Mouse (Mus musculus) ES-Bruce4 (cell line): ENCODE data around the gene Ccdc155. TPM values are rescaled to one million over a fixed set of nuclear protein-coding genes. Genes with fewer than 3 reads are reported as not detected.

Source experiments
- H3K27ac ChIP-seq: 2 replicates; pipeline ENCODE4 v1.5.1; 2012; ENCODE audit warnings: low read length, inconsistent platforms; ENCODE audit not compliant: insufficient read depth
- H3K27me3 ChIP-seq: 2 replicates; pipeline ENCODE4 v1.6.1; 2012; ENCODE audit warnings: mild to moderate bottlenecking, low read length, inconsistent platforms; ENCODE audit not compliant: control insufficient read depth, poor library complexity, insufficient read depth, severe bottlenecking
- H3K36me3 ChIP-seq: 2 replicates; pipeline ENCODE4 v1.6.1; 2012; ENCODE audit warnings: inconsistent platforms, mild to moderate bottlenecking, low read length, moderate library complexity; ENCODE audit not compliant: control insufficient read depth, poor library complexity, insufficient read depth, severe bottlenecking
- H3K4me1 ChIP-seq: one replicate; pipeline ENCODE4 v1.8.1; 2011; ENCODE audit warnings: low read length; ENCODE audit not compliant: control insufficient read depth, insufficient read depth
- H3K4me3 ChIP-seq: 2 replicates; pipeline ENCODE4 v1.5.1; 2011; ENCODE audit warnings: low read depth, mild to moderate bottlenecking, low read length
- H3K9ac ChIP-seq: 2 replicates; pipeline ENCODE4 v1.6.1; 2012; ENCODE audit warnings: low read depth, mild to moderate bottlenecking, inconsistent platforms; ENCODE audit not compliant: poor library complexity, severe bottlenecking
- H3K9me3 ChIP-seq: replicated peaks from 2 replicates; pipeline ENCODE4 v1.6.1; 2012; ENCODE audit warnings: mild to moderate bottlenecking, low read length, inconsistent platforms; ENCODE audit not compliant: control insufficient read depth, poor library complexity, insufficient read depth, severe bottlenecking
- CTCF ChIP-seq: IDR thresholded peaks from one replicate; pipeline ENCODE4 v1.8.1; 2011; ENCODE audit warnings: low read depth, low read length
- EP300 ChIP-seq: IDR thresholded peaks from 2 replicates; pipeline ENCODE4 v1.6.1; 2011; ENCODE audit warnings: low read depth, low read length; ENCODE audit not compliant: insufficient read depth
- POLR2A ChIP-seq: IDR thresholded peaks from one replicate; pipeline ENCODE4 v1.8.1; 2011; ENCODE audit warnings: low read length; ENCODE audit not compliant: insufficient read depth
- polyA plus RNA-seq: library from polyadenylated mRNA; stranded (reverse); fragments of >200 nt; gene quantifications from 2 replicates; pipeline ENCODE4 v1.2.4, GENCODE M21; 2011; ENCODE audit warnings: low read depth; ENCODE audit not compliant: missing spikeins, insufficient read depth, insufficient read length

The Ccdc155 gene
- 2.2 and 2.6 TPM in 2 replicates for polyA plus RNA-seq

DNA sequence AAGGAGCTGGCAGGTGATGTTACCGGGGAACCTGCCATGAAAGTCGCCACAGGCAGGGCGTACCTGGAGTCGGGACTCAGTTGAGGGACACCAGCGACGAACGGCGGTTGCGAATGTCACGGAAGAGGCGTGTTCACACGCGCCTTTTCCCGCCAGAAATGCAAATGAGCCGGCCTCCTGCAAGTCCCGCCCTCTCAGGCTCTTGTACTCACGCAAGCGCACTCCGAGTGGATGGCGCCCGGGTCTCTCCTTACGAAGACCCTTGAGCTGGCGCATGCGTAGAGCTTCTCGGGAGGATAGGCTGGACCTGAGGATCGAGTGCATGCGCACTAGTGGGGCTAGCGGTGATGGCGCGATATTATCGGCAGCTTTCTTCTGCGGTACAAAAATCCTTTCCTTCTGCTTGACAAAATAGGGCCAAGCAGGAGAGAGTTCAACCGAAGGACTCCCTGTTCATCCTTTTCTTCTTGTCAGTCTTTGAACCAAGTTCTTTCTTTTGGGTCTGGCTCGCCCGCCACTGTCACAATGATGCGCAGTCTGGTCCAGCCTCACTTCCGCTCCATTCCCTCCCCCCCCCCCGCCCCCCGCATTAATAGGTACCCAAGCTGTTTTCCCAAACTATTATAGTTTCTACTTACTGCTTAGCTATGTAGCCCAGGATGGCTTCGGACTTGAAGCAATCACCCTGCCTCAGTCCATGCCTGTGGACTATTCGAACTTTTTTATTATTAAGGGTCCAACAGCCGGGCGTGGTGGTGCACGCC lies at the start of gene Ccdc155:
Gene Ccdc155 (minus strand): TSS at position 513 of the 764 bp plus-strand sequence.
- Histone ChIP-seq H3K36me3 (no peaks in the 10 kb centered on the region), H3K9me3 (no peaks in the 10 kb centered on the region), H3K4me3 (peak within 1 kb of the TSS; percentile 70), H3K27me3 (no peaks in the 10 kb centered on the region), H3K9ac (peak within 1 kb of the TSS; percentile 51), H3K27ac (no peak within 1 kb of the TSS), H3K4me1 (no peaks in the 10 kb centered on the region)
- TF ChIP-seq POLR2A (peak; percentile 75), EP300 (no peak), CTCF (no peak)

DNA sequence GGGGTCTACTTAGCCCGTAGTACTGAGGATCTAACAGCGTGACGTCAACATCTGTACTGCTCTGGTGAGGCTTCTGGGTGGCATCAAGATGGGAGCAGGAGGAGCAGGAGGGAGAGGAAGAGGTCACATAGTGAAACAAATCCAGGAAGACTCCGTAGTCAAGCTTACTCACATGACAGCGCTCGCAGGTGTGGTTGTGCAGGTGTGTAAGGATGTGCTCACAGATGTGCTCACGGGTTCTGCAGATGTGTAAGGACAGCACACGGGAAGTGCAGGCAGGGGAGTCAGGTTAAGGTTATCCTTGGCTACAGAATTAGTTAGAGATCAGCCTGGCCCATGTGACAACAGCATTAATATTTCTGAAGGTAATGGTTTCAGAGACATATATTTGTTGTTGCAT lies 49.1 kb upstream of the Ccdc155 start:
- H3K36me3 ChIP-seq, result no peaks in the 10 kb centered on the region
- TF ChIP-seq CTCF, result no peak
- TF ChIP-seq EP300, result no peak
- TF ChIP-seq POLR2A, result no peak
- H3K27me3 ChIP-seq, result no peaks in the 10 kb centered on the region
- no peaks in the 10 kb centered on the region for H3K4me1 ChIP-seq
- H3K27ac ChIP-seq, result no peak overlapping the region
- no peak overlapping the region for H3K4me3 ChIP-seq
- H3K9ac ChIP-seq, result no peak overlapping the region
- H3K9me3 ChIP-seq, result no peaks in the 10 kb centered on the region

DNA sequence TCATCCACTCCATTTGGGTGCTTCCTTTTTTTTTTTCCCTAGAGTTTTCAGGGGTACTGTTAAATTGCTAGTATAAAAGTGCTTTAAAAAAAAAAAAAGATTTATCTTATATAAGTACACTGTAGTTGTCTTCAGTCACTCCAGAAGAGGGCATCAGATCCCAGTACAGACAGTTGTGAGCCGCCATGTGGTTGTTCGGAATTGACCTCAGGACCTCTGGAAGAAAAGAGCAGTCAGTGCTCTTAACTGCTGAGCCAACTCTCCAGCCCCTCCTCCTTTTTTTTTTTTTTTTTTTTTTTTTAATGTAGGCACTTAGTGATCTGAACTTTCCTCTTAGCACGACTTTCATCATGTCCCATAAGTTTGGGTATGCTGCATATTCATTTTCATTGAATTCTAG lies 43.0 kb upstream of the Ccdc155 start:
- H3K9ac ChIP-seq, result no peak overlapping the region
- no peak overlapping the region for H3K27ac ChIP-seq
- TF ChIP-seq POLR2A (no peak), CTCF (peak; percentile 7)
- no peaks in the 10 kb centered on the region for H3K27me3 ChIP-seq
- no peaks in the 10 kb centered on the region for H3K9me3 ChIP-seq
- H3K36me3 ChIP-seq, result no peaks in the 10 kb centered on the region
- no peak overlapping the region for H3K4me3 ChIP-seq
- H3K4me1 ChIP-seq, result no peaks in the 10 kb centered on the region

DNA sequence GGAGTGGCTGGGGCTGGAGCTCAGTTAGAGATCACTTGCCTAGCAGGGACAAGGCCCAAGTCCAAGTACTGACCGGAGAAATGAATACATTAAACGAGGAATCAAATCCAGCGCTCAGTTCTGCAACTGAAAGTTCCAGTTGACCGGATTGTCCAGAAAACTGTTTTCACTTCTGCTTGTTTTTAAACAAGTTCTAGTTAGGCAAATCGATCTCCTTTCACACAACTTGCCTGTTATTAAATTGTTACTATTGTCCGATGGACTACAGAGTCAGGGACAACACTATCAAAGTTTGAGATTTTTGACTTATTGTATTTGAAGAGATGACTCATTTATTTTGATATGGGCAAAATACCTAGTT lies 36.7 kb upstream of the Ccdc155 start:
- H3K27ac ChIP-seq, result peak overlapping the region; percentile 10; the same call in 1 of the 2 replicates
- no peaks in the 10 kb centered on the region for H3K27me3 ChIP-seq
- TF ChIP-seq POLR2A (no peak), EP300 (no peak), CTCF (no peak)
- H3K36me3 ChIP-seq, result no peaks in the 10 kb centered on the region
- H3K4me1 ChIP-seq, result peaks cover 2% of the 10 kb centered on the region
- peak overlapping the region; percentile 42 for H3K9ac ChIP-seq
- no peaks in the 10 kb centered on the region for H3K9me3 ChIP-seq
- peak overlapping the region; percentile 12 for H3K4me3 ChIP-seq

DNA sequence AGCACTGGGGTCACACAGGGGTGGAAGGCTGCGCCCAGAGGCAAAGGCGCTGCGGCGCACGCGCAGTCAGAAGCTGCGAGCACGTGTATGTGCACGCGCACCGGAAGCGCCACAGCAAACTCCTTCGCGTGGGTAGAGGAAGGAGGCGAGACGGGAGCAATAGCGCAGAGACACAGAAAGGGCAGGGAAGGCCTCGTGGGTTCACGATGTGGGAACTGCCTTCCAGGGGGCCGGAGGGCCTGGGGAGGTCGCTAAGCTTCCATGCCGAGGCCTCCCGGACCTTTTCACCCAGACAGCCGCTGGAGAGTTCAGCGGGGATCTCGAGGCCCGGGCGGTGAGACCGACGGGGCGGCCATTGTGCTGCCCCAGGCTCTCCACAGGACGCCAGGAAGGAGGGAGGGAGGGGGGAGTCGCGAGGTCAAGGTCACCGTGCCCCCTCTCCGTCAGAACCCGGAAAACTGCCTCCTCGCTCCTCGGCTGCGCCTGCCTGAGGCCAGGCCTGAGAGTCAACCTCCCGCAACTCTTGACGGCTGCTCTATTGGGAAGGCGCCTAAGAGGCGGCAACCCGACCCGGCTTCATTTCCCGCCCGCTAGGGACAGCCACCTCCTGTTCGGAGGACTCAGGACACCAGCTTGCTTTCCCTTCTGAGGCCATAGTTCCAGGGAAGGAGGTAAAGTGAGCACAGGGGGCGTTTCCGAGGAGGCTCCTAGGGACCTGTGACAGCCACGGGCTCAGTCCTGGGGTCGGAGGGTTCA lies 36.1 kb upstream of the Ccdc155 start, which contains the start of gene Slc6a16:
Gene Slc6a16 (plus strand): TSS at position 453 of the 756 bp plus-strand sequence.
- no peaks in the 10 kb centered on the region for H3K27me3 ChIP-seq
- H3K9me3 ChIP-seq, result no peaks in the 10 kb centered on the region
- H3K27ac ChIP-seq, result peak within 1 kb of the TSS; percentile 21; the same call in 1 of the 2 replicates
- peaks cover 2% of the 10 kb centered on the region for H3K4me1 ChIP-seq
- no peaks in the 10 kb centered on the region for H3K36me3 ChIP-seq
- no peak for TF ChIP-seq POLR2A
- no peak for TF ChIP-seq CTCF
- peak; percentile 89 for TF ChIP-seq EP300
- H3K4me3 ChIP-seq, result peak within 1 kb of the TSS; percentile 12
- H3K9ac ChIP-seq, result peak within 1 kb of the TSS; percentile 42

DNA sequence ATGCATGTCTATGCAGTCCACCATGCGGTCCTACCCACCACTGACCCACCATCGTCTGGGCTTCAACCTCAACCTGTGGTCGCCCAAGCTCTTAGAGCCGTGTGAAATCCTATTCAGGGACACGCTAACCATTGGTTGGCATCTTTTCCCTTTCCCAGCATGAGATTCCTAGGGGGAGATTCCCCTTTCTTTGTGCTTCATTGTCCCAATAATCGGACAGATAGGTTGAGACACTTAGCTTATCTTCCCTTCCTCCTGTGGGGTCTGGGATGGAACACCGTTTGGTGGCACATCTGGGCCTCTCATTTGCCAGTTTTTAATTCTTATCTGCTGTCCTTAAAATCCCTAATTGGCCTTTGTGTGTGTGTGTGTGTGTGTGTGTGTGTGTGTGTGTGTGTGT lies 35.4 kb upstream of the Ccdc155 start:
- Histone ChIP-seq H3K27ac (no peak overlapping the region), H3K36me3 (no peaks in the 10 kb centered on the region), H3K27me3 (no peaks in the 10 kb centered on the region), H3K4me1 (peaks cover 2% of the 10 kb centered on the region), H3K9ac (no peak overlapping the region), H3K4me3 (no peak overlapping the region), H3K9me3 (no peaks in the 10 kb centered on the region)
- TF ChIP-seq EP300 (no peak), CTCF (no peak), POLR2A (no peak)
